Mouse (Mus musculus) testis, adult 2 months (tissue): ENCODE results near the gene Psme1. TPM values are rescaled to one million over a fixed set of nuclear protein-coding genes. Genes with fewer than 3 reads are reported as not detected.
A peak's percentile ranks its signal among the peaks of the same experiment; 100 is the strongest.

Source experiments
- H3K27ac ChIP-seq: fragments of 200-500 bp; 2 replicates; pipeline ENCODE4 v1.5.1; 2012; ENCODE audit warnings: low read depth, low read length; ENCODE audit not compliant: control insufficient read depth, insufficient read depth
- H3K27me3 ChIP-seq: fragments of 200-500 bp; 2 replicates; pipeline ENCODE4 v1.6.1; 2012; ENCODE audit warnings: mild to moderate bottlenecking, low read length, moderate library complexity; ENCODE audit not compliant: control insufficient read depth, insufficient read depth
- H3K36me3 ChIP-seq: fragments of 200-500 bp; 2 replicates; pipeline ENCODE4 v1.6.1; 2012; ENCODE audit warnings: mild to moderate bottlenecking, low read length; ENCODE audit not compliant: control insufficient read depth, insufficient read depth
- H3K4me1 ChIP-seq: fragments of 200-500 bp; 2 replicates; pipeline ENCODE4 v1.6.1; 2012; ENCODE audit warnings: low read length; ENCODE audit not compliant: control insufficient read depth, insufficient read depth
- H3K4me3 ChIP-seq: fragments of 200-500 bp; 2 replicates; pipeline ENCODE4 v1.5.1; 2012; ENCODE audit warnings: low read depth, mild to moderate bottlenecking, low read length, moderate library complexity, mixed read lengths; ENCODE audit not compliant: control insufficient read depth
- CTCF ChIP-seq: fragments of 200-500 bp; IDR thresholded peaks from 2 replicates; pipeline ENCODE4 v1.5.1; 2012; ENCODE audit warnings: low read depth, mild to moderate bottlenecking, inconsistent platforms, low read length, moderate library complexity; ENCODE audit not compliant: control insufficient read depth, insufficient read depth, insufficient replicate concordance
- POLR2A ChIP-seq: fragments of 200-500 bp; IDR thresholded peaks from 2 replicates; pipeline ENCODE4 v1.6.1; 2012; ENCODE audit warnings: low read depth, mild to moderate bottlenecking, inconsistent platforms, low read length, moderate library complexity; ENCODE audit not compliant: control insufficient read depth
- polyA plus RNA-seq: library from polyadenylated mRNA; depleted of rRNA; stranded (reverse); fragments of >200 nt; gene quantifications from 2 replicates; pipeline ENCODE4 v1.2.3, GENCODE M21; 2012

Psme1 gene
- polyA plus RNA-seq, 1 experiment = 7.6 TPM

- Histone ChIP-seq H3K4me1 (peaks cover 9% of the 10 kb centered on the region), H3K36me3 (no peaks in the 10 kb centered on the region), H3K27ac (no peak overlapping the region), H3K4me3 (no peak overlapping the region), H3K27me3 (no peaks in the 10 kb centered on the region)
- TF ChIP-seq CTCF (peak; percentile 36; the same call in 1 of the 2 replicates), POLR2A (no peak)
Observed at GRCm38 (mm10) chr14:55581981-55582681, 4.2 kb downstream of the Psme1 start.

DNA sequence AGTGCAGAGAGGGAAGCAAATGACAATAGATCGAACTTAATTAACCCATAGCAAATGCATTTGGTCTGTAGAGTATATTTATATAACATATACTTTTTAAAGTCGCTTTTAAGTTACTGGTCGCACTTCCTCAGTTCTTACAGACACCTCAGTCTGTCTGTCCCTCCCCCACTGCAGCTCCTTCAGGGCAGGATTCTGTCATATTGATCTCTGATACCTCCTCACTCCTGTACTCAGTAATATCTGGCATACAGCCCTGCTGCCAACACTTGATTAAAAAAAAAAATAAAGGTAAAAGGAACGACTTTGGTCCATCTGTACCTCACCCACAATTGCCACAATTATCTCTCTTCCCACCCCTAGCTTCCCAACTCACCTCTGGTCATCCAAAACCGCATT lies 6.4 kb downstream of the Psme1 start:
- Histone ChIP-seq H3K36me3 (no peaks in the 10 kb centered on the region), H3K27ac (no peak overlapping the region), H3K4me3 (peak overlapping the region; percentile 84), H3K27me3 (no peaks in the 10 kb centered on the region), H3K4me1 (peaks cover 3% of the 10 kb centered on the region)
- TF ChIP-seq CTCF (no peak), POLR2A (no peak)

DNA sequence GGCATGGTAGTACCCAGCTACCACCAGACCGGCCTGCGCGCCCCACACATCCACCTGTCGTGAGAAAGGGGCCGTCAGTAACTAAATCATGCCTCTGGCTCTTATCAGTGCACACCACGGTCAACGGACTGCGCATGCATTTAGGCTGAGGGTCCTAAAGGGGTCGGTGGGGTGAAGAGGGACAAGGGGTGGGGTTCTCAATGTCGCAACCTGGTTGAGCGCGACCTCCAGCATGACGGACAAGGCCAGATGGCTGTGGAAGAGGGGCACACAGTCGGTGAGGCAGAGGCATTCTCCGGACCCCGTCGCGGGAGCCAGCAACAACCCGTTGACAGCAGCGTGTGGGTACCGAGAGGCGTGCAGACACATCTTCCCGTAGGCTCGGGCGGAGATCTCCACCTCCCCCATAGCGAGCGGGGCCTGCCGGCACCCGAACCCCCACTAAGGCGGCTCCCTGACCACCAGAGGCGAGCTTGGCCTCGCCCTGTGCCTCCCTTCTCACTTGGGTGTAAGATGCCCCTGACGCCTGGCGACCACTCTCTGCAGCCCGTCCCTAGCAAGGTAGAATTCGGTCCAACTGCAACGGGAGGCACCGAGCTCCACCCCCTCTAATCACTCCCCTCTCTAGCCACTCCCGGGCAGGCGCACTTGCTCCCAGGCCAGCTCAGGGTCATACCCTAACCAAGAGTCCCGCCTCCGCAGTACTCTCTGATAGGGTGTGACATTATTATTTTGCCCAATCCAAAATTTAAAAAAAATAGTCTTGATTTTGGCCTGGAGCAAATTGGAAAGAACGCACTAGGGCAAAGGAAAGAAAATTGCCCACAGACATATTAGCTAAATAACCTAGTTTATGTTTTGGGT lies 7.0 kb downstream of the Psme1 start, which contains the start of gene Emc9:
TSS of gene Emc9 (minus strand) at position 601 of the 864 bp plus-strand sequence.
- Histone ChIP-seq H3K4me3 (peak within 1 kb of the TSS; percentile 84), H3K27me3 (no peaks in the 10 kb centered on the region), H3K36me3 (no peaks in the 10 kb centered on the region), H3K4me1 (peaks cover 3% of the 10 kb centered on the region), H3K27ac (peak within 1 kb of the TSS; percentile 56)
- no peak for TF ChIP-seq CTCF
- peak; percentile 38; the same call in 1 of the 2 replicates for TF ChIP-seq POLR2A

DNA sequence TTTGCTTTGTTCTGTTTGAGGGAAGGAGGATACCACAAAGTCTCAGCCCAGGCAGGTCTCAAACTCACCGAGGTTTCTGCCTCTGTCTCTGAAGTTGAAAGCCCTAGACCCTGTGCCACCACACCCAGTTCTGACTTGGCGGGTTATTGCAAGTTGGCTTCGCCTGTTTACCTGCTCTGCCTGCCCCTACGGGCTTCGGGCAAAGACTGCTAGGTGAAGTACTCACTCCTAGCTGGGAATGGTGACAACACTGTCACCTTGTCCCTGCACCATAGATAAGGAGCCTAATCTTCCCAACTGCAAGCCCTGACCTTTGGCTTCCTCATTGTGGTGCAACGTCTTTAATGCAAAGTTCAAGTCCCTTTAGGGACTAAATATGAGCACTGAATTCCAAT lies 7.6 kb downstream of the Psme1 start:
- H3K4me3 ChIP-seq = no peak overlapping the region
- H3K4me1 ChIP-seq = peaks cover 5% of the 10 kb centered on the region
- H3K27me3 ChIP-seq = no peaks in the 10 kb centered on the region
- TF ChIP-seq POLR2A = no peak
- no peak for TF ChIP-seq CTCF
- no peaks in the 10 kb centered on the region for H3K36me3 ChIP-seq
- peak overlapping the region; percentile 52; the same call in 1 of the 2 replicates for H3K27ac ChIP-seq

DNA sequence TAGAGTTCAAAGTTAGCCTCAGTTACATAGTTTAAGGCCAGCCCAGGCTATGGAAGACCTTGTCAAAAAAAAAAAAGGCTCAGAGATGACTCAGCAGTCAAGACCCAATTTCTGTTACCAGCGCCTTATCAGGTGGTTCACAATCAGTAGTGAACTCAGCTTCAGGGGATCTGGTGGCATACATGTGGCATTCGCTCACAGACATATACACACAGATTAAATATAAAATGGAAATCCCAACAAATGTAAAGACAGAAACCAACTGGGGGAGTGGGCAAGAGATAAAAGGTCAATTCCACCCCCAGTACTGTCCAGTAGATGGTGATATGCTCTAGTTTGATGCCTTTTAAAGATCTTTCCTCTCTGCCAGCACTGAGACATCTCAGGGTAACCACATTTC lies 8.2 kb downstream of the Psme1 start:
- no peak overlapping the region for H3K4me3 ChIP-seq
- H3K4me1 ChIP-seq = peaks cover 7% of the 10 kb centered on the region
- no peak overlapping the region for H3K27ac ChIP-seq
- H3K27me3 ChIP-seq = no peaks in the 10 kb centered on the region
- TF ChIP-seq POLR2A (no peak), CTCF (no peak)
- no peaks in the 10 kb centered on the region for H3K36me3 ChIP-seq

DNA sequence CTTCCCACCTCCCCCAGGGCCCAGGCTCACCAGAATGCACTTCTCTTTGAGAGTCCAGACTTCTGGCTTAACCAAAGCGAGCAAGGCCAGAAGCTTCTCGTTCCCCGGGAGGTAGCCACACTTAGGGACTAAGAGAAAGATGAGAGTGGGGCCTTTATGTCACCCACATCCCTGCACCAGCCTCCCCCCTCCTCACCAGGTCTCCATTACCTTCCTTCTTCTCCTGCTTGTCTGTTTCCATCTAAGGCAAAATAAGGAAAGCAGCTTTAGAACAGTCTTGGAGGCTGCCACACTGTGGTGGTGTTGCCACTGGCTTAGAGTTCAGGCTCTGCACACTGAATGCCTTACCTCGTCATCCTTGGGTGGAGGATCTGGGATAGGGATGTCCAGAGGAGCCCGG lies 11.3 kb downstream of the Psme1 start:
- Histone ChIP-seq H3K4me1 (peaks cover 16% of the 10 kb centered on the region), H3K36me3 (no peaks in the 10 kb centered on the region), H3K4me3 (no peak overlapping the region), H3K27ac (no peak overlapping the region), H3K27me3 (no peaks in the 10 kb centered on the region)
- TF ChIP-seq CTCF = no peak
- TF ChIP-seq POLR2A = no peak

GRCm38 (mm10) chr14:55589771-55590448 lies 12.0 kb downstream of the Psme1 start:
- Histone ChIP-seq H3K27ac (peak overlapping the region; percentile 78), H3K4me3 (peak overlapping the region; percentile 88; the same call in 1 of the 2 replicates)
- TF ChIP-seq CTCF (no peak), POLR2A (no peak)

More at GRCm38 (mm10) chr14:55589771-55590448, 12.0 kb downstream of the Psme1 start:
- H3K27me3 ChIP-seq = no peaks in the 10 kb centered on the region
- peaks cover 13% of the 10 kb centered on the region for H3K4me1 ChIP-seq
- no peaks in the 10 kb centered on the region for H3K36me3 ChIP-seq
